Mouse (Mus musculus): Measurements from ENCODE around the gene Gstt1. TPM values are rescaled to one million over a fixed set of nuclear protein-coding genes. Genes with fewer than 3 reads are reported as not detected.
"Not testable (repeated sequence)": the region's sequence is repeated elsewhere in the genome, so short reads cannot be mapped to it uniquely, and the experiment has no call there.

Gene Gstt1
- total RNA-seq, 1 experiment from 2014 or later: not detected

DNA sequence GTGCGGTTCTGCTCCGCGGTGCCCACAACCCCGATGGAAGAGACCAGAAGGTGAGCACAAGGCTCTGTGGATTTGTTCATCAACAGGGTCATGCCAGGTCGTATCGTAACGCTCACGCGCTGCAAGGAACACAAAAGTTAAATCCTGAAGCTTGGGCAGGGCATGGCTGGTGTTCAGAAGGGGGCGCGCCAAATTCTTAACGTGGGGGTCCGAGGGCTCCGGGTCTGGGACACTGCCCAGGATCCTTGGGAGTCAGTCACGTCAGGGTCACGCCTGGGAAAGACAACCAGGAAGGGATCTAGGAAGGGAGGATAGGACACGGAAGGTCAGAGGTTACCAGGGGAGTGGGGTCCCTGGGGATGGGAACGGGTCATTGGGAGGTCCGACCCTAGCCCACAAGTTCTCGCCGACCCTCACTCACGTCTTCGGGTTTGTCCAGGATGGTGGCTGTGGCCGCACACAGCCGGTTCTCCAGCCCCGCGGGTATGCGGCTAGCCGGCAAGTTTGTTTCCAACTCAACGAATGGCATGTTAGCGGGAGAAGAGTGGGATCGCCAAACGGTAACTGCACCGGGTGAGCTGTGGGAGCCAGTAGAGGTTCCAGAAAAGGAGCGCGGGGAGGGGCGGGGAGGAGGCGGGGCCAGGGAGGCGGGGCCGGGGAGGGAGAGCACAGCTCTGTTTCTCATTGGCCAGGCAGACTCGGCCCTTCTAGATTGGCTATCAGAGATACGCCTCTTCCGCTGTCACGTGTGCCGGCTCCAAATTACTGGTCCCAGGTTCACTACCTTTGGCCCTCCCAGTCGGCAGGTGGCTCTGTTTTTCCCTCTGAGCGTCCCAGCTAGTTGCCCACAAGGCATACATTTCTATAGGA, 25.4 kb downstream of the Gstt1 start, which contains the start of gene Ddt:
Gene Ddt, minus strand, starts transcription at position 620 of the 870 bp plus-strand sequence.
- peak; percentile 96 for ATAC-seq (ENCODE audit: extremely low read depth, insufficient number of reproducible peaks, low FRiP score, poor library complexity, severe bottlenecking)

DNA sequence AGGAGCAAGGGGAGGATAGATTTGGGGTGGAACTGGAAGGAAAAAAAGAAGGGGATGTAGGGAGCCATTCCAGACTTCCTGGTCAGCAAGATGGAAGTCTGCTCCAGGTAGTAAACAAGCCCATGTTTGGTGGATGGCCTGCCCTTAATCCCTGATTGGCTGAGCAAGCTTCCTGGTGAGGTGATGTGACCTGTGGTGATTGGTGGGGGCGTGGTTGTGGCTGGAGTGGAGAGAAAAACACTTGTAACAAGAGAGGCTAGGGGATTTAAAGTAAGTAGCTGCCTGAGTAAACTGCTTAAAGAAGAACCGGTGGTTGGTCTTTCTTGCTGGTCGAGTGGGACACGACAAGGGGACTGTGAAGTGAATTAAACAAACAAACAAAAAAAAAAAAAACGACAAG, 30.6 kb downstream of the Gstt1 start:
- ATAC-seq (ENCODE audit: extremely low read depth, insufficient number of reproducible peaks, low FRiP score, poor library complexity, severe bottlenecking): not testable (repeated sequence)

DNA sequence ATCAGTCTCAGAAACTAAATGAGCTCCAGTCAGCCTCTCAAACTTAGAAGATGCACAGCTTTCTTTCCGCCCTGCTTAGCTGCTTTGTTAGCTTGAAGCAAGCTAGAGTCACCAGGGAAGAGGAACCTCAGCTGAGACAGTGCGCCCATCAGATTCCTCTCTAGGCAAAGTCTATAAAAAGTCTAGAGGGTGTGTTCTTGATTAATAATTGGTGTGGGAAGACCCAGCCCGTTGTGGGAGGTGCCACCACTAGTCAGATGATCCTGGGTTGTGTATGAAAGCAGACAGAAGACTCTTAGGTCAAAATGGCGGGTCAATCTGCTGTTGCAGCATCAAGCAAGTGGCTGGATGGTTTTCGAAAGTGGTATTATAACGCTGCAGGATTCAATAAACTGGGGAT, 31.5 kb downstream of the Gstt1 start:
- ATAC-seq (ENCODE audit: extremely low read depth, insufficient number of reproducible peaks, low FRiP score, poor library complexity, severe bottlenecking): no peak

DNA sequence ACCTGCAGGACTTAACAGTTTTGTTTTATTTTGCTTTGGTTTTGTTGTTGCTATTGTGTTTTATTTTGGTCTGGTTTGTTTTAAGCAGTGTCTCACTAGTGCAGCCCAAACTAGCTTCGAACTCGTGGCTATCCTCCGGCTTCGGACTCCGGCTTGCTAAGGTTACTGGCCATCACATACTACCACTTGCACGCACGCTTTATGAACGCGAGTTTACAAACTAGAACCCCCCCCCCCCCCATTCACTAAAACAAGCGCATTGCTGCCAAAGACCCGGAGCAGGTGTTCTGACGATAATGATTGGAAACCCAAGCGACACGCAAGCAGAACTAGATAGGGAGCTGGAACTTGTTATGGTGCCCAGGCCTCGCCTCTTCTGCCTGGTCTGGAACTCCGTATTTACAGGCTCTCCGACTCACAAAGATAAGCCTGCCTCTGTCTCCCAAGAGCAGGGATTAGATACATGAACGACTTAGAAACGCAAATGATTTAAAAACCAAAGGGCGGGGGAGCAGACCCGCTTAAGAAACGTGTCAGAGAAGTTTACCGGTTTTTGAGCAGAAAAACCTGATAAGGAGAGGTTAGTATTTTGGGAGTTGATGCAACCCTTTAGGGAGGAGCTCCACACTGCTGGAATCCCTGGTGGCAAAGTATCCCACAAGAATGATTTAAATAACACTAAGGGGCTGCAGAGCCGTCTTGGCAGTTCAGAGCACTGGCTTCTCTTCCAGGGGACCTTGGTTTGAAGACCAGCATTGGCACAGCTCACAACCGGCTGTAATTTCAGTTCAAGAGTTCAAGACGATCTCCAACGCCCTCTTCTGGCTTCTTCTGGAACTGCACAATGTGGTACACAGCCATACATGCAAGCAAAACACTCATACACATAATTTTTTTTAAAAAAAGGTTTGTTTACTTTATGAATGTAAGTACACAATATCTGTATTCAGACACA, 33.6 kb downstream of the Gstt1 start:
- peak; percentile 44 for ATAC-seq (ENCODE audit: extremely low read depth, insufficient number of reproducible peaks, low FRiP score, poor library complexity, severe bottlenecking)

DNA sequence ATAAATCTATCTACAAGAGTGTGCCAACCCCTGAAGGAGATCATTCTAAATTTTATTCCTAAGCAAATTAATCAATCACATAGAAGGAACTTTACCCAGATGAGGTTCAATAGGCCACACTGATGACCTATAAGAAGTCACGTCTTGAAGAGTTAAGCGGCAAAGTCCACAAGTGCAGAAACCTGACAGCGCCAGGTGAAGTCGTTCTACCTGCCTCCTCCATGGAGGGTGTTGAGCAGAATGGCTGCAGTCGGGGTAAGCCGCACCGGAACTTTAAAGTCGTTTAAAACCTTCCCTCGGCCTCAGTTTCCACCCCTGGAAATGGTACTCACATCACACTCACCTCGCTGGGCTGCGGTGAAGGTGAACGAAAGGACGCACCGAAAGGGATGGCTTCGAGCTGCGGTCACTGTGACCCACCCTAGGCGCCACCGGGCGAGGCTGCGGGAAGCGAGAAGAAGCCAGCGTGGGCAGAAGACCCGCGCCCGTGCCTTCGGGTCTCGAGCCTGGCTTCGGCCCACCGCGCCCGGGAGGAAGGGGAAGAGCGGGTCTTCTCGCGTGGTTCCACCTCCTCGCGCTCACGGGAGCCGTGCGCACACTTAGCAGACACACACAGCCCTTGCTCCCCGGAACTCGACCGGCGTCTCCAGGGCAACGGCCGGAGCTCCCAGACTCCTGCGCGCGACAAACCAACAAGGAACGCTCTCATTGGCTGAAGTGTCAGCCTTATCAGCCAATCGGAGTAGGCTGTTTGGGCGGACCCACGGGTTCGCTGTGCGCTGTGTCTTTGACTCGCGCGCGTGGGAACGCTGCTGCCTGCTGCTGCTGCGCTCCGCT, 34.5 kb downstream of the Gstt1 start, which contains the start of gene Cabin1:
Gene Cabin1, minus strand, starts transcription at position 660 of the 837 bp plus-strand sequence.
- peak; percentile 99 for ATAC-seq (ENCODE audit: extremely low read depth, insufficient number of reproducible peaks, low FRiP score, poor library complexity, severe bottlenecking)

DNA sequence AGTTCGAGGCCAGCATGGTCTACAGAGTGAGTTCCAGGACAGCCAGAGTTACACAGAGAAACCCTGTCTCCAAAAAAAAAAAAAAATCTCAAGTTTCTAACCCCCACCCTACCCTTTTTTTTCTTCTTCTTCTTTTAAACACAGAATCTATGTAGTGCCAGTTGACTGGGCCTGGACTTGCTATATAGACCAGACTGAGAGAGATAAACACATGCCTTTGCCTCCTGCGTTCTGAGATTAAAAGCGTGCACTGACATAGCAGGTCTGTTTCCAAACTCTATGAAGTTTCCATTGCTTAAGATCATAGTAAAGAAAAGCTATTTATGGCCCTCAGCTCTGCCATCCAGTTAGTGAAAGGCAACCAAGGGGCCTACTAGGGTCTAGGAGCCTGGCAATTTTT, 36.0 kb downstream of the Gstt1 start:
- ATAC-seq (ENCODE audit: extremely low read depth, insufficient number of reproducible peaks, low FRiP score, poor library complexity, severe bottlenecking): no peak

DNA sequence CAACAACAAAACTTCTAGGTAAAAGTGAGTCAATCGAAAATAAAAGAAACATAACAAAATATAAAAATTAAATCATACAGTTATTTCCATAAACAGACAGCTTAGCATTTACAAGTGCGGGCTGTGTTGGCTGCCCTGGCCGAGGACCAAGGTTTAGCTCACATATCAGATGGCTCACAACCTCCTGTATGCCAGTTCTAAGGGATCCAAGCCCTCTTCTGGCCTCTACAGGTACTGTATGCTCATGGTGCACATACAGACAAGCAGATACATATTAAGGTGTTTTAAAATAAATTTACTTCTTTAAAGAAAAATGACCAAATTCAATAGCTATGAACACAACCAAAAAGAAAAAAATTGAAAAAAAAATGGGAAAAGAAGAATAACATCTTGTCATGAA, 38.1 kb downstream of the Gstt1 start:
- no peak for ATAC-seq (ENCODE audit: extremely low read depth, insufficient number of reproducible peaks, low FRiP score, poor library complexity, severe bottlenecking)

GRCm38 (mm10) chr10:75756719-75757118, 41.7 kb downstream of the Gstt1 start:
- no peak for ATAC-seq (ENCODE audit: extremely low read depth, insufficient number of reproducible peaks, low FRiP score, poor library complexity, severe bottlenecking)

- peak; percentile 63 for ATAC-seq (ENCODE audit: extremely low read depth, insufficient number of reproducible peaks, low FRiP score, poor library complexity, severe bottlenecking)
Observed at GRCm38 (mm10) chr10:75744017-75744416, 54.4 kb downstream of the Gstt1 start.

- no peak for ATAC-seq (ENCODE audit: extremely low read depth, insufficient number of reproducible peaks, low FRiP score, poor library complexity, severe bottlenecking)
Observed at GRCm38 (mm10) chr10:75743369-75743768, 55.0 kb downstream of the Gstt1 start.

DNA sequence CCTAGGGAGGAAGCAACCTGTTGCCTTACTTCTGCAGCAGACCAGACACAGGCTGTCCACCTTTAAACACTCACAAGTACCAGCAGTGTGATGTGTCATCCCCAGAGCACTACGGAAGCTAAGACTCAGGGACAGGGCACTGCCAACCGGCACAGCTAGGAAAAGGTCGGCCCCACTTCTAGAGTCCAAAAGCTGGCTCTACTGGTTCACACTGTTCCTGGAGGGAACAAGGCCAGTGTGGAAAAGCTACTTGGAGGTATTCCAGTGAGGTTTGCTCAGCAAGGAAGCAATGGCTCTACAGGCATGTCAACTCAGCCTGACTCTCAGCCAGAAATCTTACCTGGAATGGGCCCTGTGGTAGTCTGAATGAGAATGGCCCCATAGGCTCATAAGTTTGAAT, 57.5 kb downstream of the Gstt1 start:
- no peak for ATAC-seq (ENCODE audit: extremely low read depth, insufficient number of reproducible peaks, low FRiP score, poor library complexity, severe bottlenecking)

Other genes with a start within 250 kb of the Gstt1 start
- 0.25 and 0.58 TPM in 2 replicates for gene Lrrc75b, start 238.3 kb downstream of the Gstt1 start, total RNA-seq (2017)
- 4.1 and 4.3 TPM in 2 replicates for gene Ggt1, start 237.0 kb downstream of the Gstt1 start, total RNA-seq (2017)
- 40.3 and 58.7 TPM in 2 replicates for gene Ggt5, start 209.2 kb downstream of the Gstt1 start, total RNA-seq (2017)
- gene Susd2, start 154.6 kb downstream of the Gstt1 start, total RNA-seq (2017): 0.47 and 0.74 TPM in 2 replicates
- 43.8 and 44.3 TPM in 2 replicates for gene Cabin1, start 34.2 kb downstream of the Gstt1 start, total RNA-seq (2017)
- gene Ddt, start 25.2 kb downstream of the Gstt1 start, total RNA-seq (2017): 16.6 and 25.1 TPM in 2 replicates
- not detected in 2 replicates for gene Gm20441, start 17.6 kb downstream of the Gstt1 start, total RNA-seq (2017)
- gene Gstt3, start 17.2 kb downstream of the Gstt1 start, total RNA-seq (2017): 0.37 TPM in 1 of 2 replicates, not detected in the other
- gene Gstt4, start 24.0 kb upstream of the Gstt1 start, total RNA-seq (2017): not detected in 2 replicates
- 9.1 and 16.6 TPM in 2 replicates for gene Gstt2, start 38.8 kb upstream of the Gstt1 start, total RNA-seq (2017)
- gene Mif, start 61.7 kb upstream of the Gstt1 start, total RNA-seq (2017): 54.1 and 62.7 TPM in 2 replicates
- 1.2 and 2.0 TPM in 2 replicates for gene Derl3, start 94.8 kb upstream of the Gstt1 start, total RNA-seq (2017)
- 45.7 and 54.5 TPM in 2 replicates for gene Smarcb1, start 123.0 kb upstream of the Gstt1 start, total RNA-seq (2017)
- 66.8 and 75.6 TPM in 2 replicates for gene Chchd10, start 134.5 kb upstream of the Gstt1 start, total RNA-seq (2017)
- gene Mmp11, start 137.9 kb upstream of the Gstt1 start, total RNA-seq (2017): 1.5 and 2.0 TPM in 2 replicates
- 0.81 TPM in 1 of 2 replicates, not detected in the other for gene Gm867, start 142.1 kb upstream of the Gstt1 start, total RNA-seq (2017)
- gene Vpreb3, start 144.5 kb upstream of the Gstt1 start, total RNA-seq (2017): 76.5 and 79.1 TPM in 2 replicates
- gene Gm5134, start 155.9 kb upstream of the Gstt1 start, total RNA-seq (2017): 0.37 and 0.81 TPM in 2 replicates
- 6.1 and 10.6 TPM in 2 replicates for gene Zfp280b, start 234.1 kb upstream of the Gstt1 start, total RNA-seq (2017)